Mouse (Mus musculus) gastrocnemius, adult 18-20 months (tissue): ENCODE measurements around the gene Ccdc146. TPM values are rescaled to one million over a fixed set of nuclear protein-coding genes. Genes with fewer than 3 reads are reported as not detected.
"Not testable (repeated sequence)": the region's sequence is repeated elsewhere in the genome, so short reads cannot be mapped to it uniquely, and the experiment has no call there.

Source experiments
- DNase-seq: peaks from one replicate; pipeline ENCODE4 v3.0.0; 2021; ENCODE audit warnings: low spot score
- total RNA-seq, 2 experiments: library from RNA; stranded (reverse); gene quantifications; 2 replicates each; pipeline ENCODE4 v1.2.3; 2021

Gene Ccdc146
- total RNA-seq, 2 experiments from 2014 or later, result 3.5 to 4.8 TPM

GRCm38 (mm10) chr5:21332119-21332518 lies 92.4 kb downstream of the Ccdc146 start:
- no peak for DNase-seq

- DNase-seq, result no peak
These were observed 92.8 kb downstream of the Ccdc146 start for GRCm38 (mm10) chr5:21331656-21332055.

DNA sequence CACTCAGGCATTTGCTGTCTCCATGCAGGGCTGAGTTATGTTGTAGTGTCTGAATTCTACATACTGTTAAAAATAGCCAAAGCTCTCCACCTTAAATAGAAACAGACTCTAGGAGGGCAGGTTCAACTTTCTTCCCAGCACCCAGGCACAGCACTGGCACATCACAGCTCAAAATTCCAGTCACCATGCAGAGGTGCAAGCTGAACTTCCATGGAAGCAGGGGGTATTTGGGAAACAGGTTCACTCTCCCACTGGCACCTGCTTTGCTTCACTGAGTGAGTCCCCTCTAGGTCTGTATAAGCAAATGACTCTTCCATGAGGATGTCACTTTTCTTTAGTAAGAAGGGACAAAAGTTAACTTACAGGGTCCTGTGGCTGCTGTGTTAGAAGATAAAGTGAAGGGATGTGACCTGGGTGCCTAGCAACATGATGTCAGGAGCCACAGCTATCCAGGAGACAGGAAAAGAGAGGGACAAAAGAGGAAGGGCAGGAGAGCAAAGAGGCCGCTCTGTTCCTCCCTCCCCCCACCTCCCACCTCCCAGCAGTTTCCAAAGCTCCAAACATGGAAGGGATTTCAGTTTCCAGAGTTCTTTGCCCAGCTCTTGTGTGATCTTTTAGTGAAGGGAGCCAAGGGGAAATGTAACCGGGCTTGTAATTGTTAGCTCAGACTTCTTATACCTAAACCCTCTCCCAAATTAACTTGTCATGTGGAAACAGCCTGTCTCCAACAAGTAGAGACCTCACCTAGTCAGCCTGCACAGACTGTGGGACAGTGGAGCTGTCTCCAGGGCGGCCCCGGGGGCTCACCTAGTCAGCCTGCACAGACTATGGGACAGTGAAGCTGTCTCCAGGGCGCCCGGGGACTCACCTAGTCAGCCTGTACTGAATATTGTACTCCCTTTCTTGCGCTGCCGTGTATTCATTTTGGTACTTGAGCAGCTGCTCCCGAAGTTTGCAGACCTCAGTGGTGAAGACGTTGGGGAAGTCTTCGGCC lies 94.5 kb downstream of the Ccdc146 start:
- peak; percentile 31 for DNase-seq

- peak; percentile 25 for DNase-seq
These were observed 95.9 kb downstream of the Ccdc146 start for GRCm38 (mm10) chr5:21328560-21328959.

DNA sequence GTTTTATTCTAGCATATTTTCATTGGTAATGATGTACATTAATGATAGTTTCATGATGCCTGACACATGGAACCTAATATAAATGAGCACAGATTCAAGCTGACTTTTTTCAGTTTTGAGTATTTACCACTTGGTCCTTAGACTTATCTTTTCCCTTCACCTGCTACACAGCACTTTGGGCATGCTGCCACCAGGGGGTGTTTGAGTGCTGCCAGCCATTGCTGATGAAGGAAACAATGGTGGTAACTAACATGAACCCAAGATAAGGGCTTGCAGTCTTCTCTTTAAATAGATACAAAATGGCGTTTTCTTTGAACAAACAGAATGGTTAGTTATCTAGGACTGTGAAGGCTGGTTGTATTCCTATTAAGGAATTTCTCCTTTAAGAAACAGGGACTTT lies 98.0 kb downstream of the Ccdc146 start:
- DNase-seq, result peak; percentile 60

DNA sequence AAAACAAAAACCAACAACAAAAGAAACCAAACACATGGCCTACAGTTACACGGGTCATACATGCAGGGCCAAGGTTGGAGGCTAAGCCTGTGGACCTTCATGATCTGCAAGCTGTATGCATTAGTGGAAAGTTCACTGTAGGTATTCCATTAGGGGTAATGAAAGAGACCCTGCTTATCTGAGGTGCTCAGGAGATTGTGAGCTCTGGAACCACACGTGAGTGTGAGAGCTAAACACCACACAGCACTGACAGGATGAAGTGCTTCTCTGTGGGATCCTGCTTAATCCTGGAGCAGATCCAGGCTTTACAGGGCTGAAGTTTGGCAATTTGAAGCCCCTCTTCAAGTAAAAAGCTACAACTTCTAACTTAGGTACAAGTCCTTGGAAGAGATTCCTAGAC lies 104.3 kb downstream of the Ccdc146 start:
- DNase-seq, result no peak

DNA sequence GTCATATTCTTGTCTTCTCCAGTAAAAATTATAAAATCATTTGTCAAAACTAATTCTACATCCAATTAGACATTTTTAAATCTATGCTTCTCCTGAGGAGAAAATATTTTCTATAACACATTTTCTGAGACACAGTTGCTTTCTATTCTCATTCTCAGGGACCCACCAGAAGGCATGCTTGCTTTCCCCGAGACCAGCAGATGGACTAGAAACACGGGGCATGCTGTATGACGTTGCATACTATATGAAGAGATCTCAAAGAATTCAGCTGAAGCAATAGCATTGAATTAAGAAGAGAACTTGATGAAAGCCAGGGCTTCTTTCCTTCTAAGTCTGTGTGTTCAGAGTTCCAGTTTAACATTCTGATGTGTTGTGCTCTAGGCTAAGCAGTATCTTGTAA lies 109.8 kb downstream of the Ccdc146 start:
- no peak for DNase-seq

- DNase-seq, result no peak
These were observed 117.3 kb downstream of the Ccdc146 start for GRCm38 (mm10) chr5:21307165-21307564.

DNA sequence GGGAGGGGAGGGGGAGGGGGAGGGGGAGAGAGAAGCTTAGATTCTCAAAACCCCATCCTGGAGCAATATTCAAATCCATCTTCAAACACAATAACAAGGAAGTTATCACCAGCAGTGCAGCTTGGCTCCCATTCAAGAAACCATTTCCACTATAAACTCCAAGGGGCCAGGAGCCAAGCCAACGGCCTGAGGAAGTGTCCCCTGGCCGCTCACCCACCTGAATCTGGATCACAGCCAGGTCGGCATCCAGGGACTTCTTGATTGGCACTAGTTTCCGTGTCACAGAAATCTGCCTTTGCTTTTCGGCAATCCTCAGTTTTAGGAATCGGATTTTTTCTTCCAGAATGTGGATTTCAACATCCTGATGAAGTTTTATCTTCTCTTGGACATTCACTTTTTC lies 123.5 kb downstream of the Ccdc146 start:
- no peak for DNase-seq

DNA sequence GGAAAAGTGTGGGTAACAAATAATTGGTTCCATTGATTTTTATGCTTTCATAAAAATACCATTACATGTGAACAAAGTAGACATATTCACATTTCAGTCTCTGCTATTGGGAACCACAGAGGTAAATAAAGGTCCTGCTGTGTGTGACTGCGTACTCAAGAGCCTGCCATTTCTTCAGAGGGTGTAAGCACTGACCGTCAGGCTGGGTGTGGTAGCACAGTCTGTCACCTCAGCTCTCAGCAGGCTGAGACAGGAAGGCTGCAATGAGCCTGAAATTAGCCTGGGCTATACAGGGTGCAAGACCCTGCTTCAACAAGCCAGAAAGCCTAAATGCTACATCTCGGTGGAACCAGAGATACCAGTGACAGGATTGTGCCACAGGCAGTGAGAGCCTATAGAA lies 124.4 kb downstream of the Ccdc146 start:
- no peak for DNase-seq

DNA sequence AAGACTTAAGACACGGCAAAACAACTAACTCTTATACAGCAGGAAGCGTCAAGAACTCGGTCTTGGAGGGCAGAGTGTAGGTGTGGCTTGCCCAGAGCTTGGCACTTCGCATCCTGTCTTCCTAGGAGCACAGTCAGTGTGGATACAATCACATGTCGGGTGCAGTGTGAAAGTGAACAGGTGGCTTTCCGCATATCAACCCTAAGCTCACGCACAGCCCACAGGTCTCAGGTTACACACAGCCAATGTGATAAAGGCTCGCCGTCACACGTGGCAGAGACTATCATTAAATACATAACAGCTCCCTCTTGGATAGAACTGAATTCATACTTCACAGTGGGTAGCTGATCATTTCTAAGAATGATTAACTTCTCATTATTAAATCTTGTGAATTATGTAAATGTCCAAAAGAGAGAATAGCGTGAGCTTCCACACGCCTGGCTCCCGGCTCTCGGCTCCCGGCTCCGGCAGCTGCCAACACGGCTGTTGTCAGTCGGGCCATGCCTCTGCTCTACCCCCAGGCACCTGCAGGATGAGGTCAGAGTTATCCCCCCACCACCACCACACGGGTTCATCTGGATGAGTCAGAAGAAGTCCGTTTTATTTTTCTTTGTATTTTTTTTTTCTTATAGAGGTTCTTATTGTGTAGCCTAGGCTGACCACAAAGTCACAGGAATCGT lies 125.3 kb downstream of the Ccdc146 start:
- no peak for DNase-seq

DNA sequence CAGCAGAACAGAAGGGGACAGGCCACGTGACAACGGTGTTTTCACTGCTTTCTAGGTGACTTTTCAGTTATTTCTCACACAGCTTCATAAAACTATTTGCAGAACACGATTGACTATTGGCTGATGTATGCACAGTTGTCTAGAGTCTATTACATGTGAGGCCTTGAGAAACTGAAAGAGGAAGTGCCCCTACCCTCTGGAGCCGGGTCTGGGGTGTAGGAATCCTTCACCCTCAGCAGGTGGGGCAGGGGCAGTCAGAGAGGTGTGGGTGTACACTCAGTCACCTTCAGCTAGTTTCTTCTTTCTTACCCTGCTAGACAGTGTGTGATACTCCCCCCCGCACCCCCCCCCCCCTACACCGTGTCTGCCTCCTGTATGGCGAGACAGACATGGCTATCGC lies 128.8 kb downstream of the Ccdc146 start:
- no peak for DNase-seq

DNA sequence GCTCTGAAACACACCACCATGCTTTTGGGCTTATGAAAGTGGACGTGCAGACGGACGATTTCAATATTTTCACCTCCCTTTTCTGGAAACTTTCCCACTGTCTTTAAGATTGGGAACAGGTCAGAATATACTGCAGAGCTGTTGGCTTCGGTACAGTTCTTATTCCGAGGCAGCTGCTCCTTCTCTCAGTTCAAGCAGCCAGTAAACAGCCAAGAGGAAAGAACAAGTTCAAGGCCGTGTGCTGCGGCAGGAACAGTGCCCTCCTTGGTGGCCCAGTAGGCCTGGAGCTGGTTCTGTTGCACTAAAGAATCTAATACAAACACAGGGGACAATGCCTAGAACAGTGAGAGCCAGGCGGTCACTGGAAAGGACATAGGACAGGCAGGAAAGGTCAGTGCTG lies 133.9 kb downstream of the Ccdc146 start:
- no peak for DNase-seq

DNA sequence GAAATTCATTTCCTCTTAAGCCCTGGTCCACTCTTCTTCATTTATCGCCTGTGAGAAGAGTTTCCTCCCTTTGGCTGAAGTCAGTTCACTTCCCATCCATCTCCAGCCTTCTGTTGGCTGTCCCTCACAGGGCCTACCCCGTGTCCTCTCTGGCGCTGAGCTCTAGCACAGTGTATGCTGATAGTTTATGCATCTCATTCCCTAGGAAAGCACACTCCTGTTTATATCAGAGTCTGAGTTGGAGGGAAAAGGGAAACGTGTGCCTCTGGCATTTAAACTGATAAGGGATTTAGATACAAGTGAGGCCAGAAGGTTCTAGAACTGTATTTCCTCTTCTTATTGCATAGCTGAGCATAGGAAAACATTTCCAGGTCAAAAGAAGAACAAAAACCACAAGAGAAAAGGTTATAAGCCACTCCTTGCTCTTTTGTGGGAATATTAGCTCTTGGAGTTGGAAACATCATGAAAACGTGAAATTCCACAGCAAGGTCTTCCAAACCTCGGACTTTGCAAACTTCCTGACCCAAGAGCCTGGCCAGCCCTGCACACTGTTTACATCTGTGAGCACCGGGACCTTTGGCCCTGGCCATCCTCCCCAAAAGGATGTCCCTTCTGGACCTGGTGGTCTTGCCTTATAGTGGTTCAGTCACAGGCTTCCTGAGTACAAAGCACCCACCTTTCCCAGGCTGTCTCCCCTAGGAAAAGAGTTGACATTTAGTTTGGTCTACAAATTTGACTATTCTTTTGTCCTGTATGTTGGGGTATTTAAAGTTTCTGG lies 135.6 kb downstream of the Ccdc146 start:
- DNase-seq, result no peak

DNA sequence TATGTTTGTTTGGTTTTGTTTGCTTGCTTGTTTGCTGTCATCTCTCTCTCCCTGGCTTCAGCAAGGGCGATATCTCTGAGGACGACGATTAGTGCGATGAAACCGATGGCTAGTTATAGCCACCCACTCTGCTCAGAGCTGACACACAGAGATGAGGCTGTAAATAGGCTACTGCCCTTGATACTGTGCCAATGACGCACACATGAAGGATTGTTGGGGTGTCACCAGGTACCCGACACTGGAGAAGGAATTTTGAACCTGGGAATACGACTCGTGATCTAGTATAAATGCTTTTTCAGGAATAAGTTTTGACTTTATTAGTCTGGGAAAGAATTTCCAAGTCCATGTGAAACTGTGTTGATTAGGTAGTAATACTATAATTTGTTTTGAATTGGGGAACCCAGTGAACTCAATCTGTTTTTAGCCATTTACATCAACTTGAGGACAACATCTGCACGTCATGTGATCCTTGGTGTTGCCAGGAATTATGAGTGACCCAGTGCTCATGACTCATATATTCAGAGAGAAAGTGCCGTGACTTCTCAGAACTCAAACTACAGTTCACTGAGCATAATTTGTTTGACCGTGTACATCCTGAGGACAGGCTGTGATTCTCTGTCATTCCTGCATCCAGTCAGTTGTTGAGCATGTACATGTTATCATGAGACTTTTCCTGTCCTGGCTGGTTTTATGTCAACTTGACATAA lies 141.0 kb downstream of the Ccdc146 start:
- DNase-seq, result peak; percentile 73

DNA sequence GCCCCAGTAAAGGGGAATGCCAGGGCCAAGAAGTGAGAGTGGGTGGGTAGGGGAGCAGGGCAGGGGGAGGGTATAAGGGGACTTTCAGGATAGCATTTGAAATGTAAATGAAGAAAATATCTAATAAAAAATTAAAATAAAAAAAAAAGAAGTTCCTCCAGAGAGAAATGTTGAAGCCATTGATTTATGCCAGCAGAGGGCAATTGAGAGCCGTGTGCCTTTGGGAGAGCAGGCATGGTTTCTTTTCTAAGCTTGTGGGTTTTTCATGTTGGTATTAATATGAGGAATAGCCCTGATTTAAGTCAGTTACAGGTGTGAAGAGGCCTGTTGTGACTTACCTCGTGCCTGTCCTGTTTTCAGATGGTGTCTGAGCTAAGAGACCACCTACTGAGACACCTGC lies 146.8 kb downstream of the Ccdc146 start:
- not testable (repeated sequence) for DNase-seq

DNA sequence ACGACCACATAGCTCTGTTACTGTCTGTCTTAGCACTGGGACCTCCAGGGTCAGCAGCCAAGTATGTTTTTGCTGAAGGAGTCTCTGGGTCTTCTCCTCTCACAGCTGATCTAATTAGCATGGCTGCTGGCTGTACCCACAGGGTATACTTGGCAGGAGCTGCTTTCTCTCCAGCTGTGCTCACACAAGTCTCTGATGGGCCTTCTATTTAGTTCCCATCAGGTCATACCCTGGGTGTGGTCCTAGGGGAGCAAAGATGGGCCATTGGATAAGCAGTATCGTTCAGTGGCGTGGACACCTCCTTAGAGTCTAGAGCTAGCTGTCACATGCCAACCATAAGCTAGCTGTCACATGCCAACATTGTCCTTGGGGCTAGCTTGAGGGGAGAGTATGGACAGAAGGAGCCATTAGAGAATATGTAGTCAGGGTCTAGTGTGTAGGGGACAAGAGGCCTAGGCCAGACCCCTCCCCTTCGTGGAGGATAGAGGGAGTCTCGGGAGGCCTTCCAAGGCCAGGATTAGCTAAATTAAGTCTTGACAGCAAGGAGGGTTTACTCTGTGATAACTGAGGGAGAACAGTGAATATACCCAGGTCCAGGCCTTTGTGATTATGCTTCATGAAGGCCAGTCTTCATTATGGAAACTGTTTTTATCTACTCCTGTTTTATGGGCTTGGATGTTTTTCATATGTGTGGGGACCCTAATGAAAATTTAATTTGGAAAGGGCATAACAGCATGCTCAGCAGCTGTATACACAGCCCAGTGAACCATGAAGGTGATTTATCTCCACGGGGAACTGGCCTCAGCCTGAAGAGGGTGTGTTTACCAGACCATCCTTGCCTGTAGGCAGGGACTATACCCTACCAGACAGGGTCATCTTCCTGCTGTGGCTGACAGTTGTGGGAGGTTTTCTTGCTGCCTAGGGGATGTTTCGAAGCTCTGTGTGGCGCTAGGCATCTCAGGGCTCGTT lies 152.8 kb downstream of the Ccdc146 start:
- DNase-seq, result peak; percentile 31

- peak; percentile 40 for DNase-seq
These were observed 153.7 kb downstream of the Ccdc146 start for GRCm38 (mm10) chr5:21270756-21271155.

DNA sequence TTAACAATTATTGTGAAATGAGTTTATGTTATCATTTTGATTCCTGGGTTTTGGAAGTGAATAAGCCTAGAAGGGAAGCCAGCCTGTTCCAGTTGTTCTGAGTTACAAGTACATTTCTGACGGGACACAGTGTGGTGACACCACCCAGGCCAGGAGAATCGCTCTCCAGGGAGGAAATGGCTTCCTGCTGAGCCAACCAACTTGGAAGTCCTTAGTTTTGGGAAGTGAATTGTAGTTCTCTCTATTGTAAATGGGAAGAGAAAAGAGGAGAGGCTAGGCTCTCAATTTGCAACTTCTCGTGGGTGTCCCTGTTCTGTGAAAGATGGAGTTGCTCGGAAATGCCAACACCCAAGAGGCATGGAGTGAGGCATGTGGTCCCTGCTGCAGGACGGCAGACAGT lies 155.0 kb downstream of the Ccdc146 start:
- DNase-seq, result peak; percentile 66

DNA sequence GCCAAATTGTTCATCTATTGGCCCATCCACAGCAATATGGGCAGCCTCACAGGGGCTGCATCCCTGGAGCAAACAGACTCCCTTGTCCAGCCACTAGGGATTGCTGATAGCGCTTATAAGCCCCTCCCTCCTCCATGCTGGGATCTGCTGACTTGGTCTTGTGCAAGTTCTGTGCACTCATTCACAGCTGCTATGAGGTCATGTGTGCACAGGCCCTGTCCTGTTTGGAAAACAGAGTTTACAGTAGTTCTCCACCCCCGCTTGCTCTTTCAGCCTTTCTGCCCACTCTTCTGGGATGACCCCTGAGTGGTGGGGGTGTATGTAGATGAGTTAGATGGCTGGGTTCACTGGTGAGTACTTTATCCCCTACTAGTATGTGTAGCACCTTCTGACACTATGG lies 157.4 kb downstream of the Ccdc146 start:
- peak; percentile 29 for DNase-seq
